Mouse (Mus musculus) ES-E14 (cell line): ENCODE results near the gene Tgfbr2. TPM values are rescaled to one million over a fixed set of nuclear protein-coding genes. Genes with fewer than 3 reads are reported as not detected.

Experiments used
- DNase-seq: peaks from one replicate; pipeline ENCODE4 v3.0.0-alpha.2; 2013; ENCODE audit warnings: low read depth, low spot score
- H3K27ac ChIP-seq: 2 replicates; pipeline ENCODE4 v1.5.1; 2012; ENCODE audit warnings: low read depth, mild to moderate bottlenecking, low read length, moderate library complexity, mixed read lengths; ENCODE audit not compliant: poor library complexity, insufficient read depth, severe bottlenecking
- H3K36me3 ChIP-seq: 2 replicates; pipeline ENCODE4 v1.6.1; 2012; ENCODE audit warnings: mild to moderate bottlenecking, low read length, moderate library complexity, mixed read lengths; ENCODE audit not compliant: control insufficient read depth, poor library complexity, insufficient read depth, severe bottlenecking
- H3K4me1 ChIP-seq, 2 experiments: fragments of 150-350 bp in 1 of 2; sonication (generic) in 1 of 2; 2 replicates each; pipeline ENCODE4 v1.6.1; 2012; ENCODE audit warnings: low read length in 2 of 2, mild to moderate bottlenecking in 1 of 2, mixed read lengths in 1 of 2; ENCODE audit not compliant: control insufficient read depth in 2 of 2, insufficient read depth in 2 of 2, poor library complexity in 1 of 2
- H3K4me3 ChIP-seq, 2 experiments: fragments of 150-350 bp in 1 of 2; sonication (generic) in 1 of 2; 2 replicates each; pipeline ENCODE4 v1.5.1; 2012; ENCODE audit warnings: low read length in 2 of 2, low read depth in 1 of 2, mild to moderate bottlenecking in 1 of 2, mixed read lengths in 1 of 2; ENCODE audit not compliant: insufficient read depth in 1 of 2, poor library complexity in 1 of 2, severe bottlenecking in 1 of 2
- H3K9ac ChIP-seq: 2 replicates; pipeline ENCODE4 v1.6.1; 2012; ENCODE audit warnings: low read depth, mild to moderate bottlenecking, low read length, mixed read lengths; ENCODE audit not compliant: poor library complexity, insufficient read depth, severe bottlenecking
- H3K9me3 ChIP-seq: fragments of 150-350 bp; sonication (generic); 2 replicates; pipeline ENCODE4 v1.6.1; 2012; ENCODE audit warnings: low read depth, mild to moderate bottlenecking, low read length; ENCODE audit not compliant: control insufficient read depth, insufficient read depth
- CHD2 ChIP-seq: IDR thresholded peaks from 2 replicates; pipeline ENCODE4 v1.6.1; 2014; ENCODE audit warnings: mild to moderate bottlenecking, low read depth, low read length, inconsistent platforms
- HCFC1 ChIP-seq: IDR thresholded peaks from 2 replicates; pipeline ENCODE4 v1.6.1; 2012; ENCODE audit warnings: low read length, inconsistent platforms, borderline replicate concordance; ENCODE audit not compliant: insufficient read depth
- MAFK ChIP-seq: IDR thresholded peaks from 2 replicates; pipeline ENCODE4 v1.6.1; 2014; ENCODE audit warnings: mild to moderate bottlenecking, low read depth, low read length, inconsistent platforms; ENCODE audit not compliant: insufficient read depth
- ZC3H11A ChIP-seq: IDR thresholded peaks from 2 replicates; pipeline ENCODE4 v1.6.1; 2012; ENCODE audit warnings: low read depth, mild to moderate bottlenecking, inconsistent platforms, low read length, borderline replicate concordance
- ZNF384 ChIP-seq: IDR thresholded peaks from 2 replicates; pipeline ENCODE4 v1.6.1; 2012; ENCODE audit warnings: low read depth, low read length, inconsistent platforms
- in situ Hi-C, 2 experiments: fragments of 600-800 bp; cut with MboI; formaldehyde crosslinking; loops; one replicate each; pipeline ENCODE4 v1.15.1; 2025; ENCODE audit warnings: low sequenced_read_pairs in 2 of 2, inconsistent platforms in 1 of 2; ENCODE audit not compliant: unreplicated experiment in 2 of 2
- total RNA-seq: library from RNA; depleted of rRNA; stranded (reverse); fragments of 300-350 nt; gene quantifications from 2 replicates; pipeline ENCODE4 v1.2.3, GENCODE M21; 2012

Gene Tgfbr2
- total RNA-seq, 1 experiment: 5.1 TPM

- in situ Hi-C loops: no loop called here
- H3K4me3 ChIP-seq: no peak overlapping the region
Measured at GRCm38 (mm10) chr9:116192253-116192652, 17.1 kb upstream of the Tgfbr2 start.

GRCm38 (mm10) chr9:116189831-116190230 lies 14.7 kb upstream of the Tgfbr2 start:
- Histone ChIP-seq H3K9ac (no peak overlapping the region), H3K4me3 (no peak overlapping the region), H3K9me3 (no peaks in the 10 kb centered on the region), H3K4me1 (no peaks in the 10 kb centered on the region), H3K27ac (no peak overlapping the region), H3K36me3 (no peaks in the 10 kb centered on the region)
- in situ Hi-C loops: no loop called here
- DNase-seq: no peak
- TF ChIP-seq ZC3H11A: no peak
- TF ChIP-seq MAFK: no peak
- TF ChIP-seq HCFC1: no peak

More at GRCm38 (mm10) chr9:116192253-116192652, 17.1 kb upstream of the Tgfbr2 start:
- TF ChIP-seq ZNF384 (no peak), MAFK (no peak), ZC3H11A (no peak), HCFC1 (no peak), CHD2 (no peak)
- no peak overlapping the region for H3K9ac ChIP-seq
- no peaks in the 10 kb centered on the region for H3K36me3 ChIP-seq
- no peaks in the 10 kb centered on the region for H3K4me1 ChIP-seq
- no peak overlapping the region for H3K27ac ChIP-seq
- DNase-seq: no peak
- no peaks in the 10 kb centered on the region for H3K9me3 ChIP-seq

GRCm38 (mm10) chr9:116188952-116189666 lies 13.9 kb upstream of the Tgfbr2 start:
- in situ Hi-C loops: no loop called here
- no peak for DNase-seq
- Histone ChIP-seq H3K36me3 (no peaks in the 10 kb centered on the region), H3K9ac (no peak overlapping the region), H3K27ac (no peak overlapping the region), H3K9me3 (no peaks in the 10 kb centered on the region), H3K4me3 (no peak overlapping the region), H3K4me1 (no peaks in the 10 kb centered on the region)
- TF ChIP-seq CHD2 (no peak), HCFC1 (no peak), MAFK (no peak), ZNF384 (no peak), ZC3H11A (no peak)

GRCm38 (mm10) chr9:116187181-116187731 lies 12.1 kb upstream of the Tgfbr2 start:
- Histone ChIP-seq H3K4me1 (no peaks in the 10 kb centered on the region), H3K4me3 (no peak overlapping the region), H3K36me3 (no peaks in the 10 kb centered on the region), H3K27ac (no peak overlapping the region), H3K9ac (no peak overlapping the region), H3K9me3 (no peaks in the 10 kb centered on the region)
- in situ Hi-C loops: no loop called here
- TF ChIP-seq ZNF384 (no peak), ZC3H11A (no peak), HCFC1 (no peak), CHD2 (no peak), MAFK (no peak)
- no peak for DNase-seq

GRCm38 (mm10) chr9:116184903-116185302 lies 9.7 kb upstream of the Tgfbr2 start:
- H3K4me1 ChIP-seq: no peaks in the 10 kb centered on the region
- H3K36me3 ChIP-seq: no peaks in the 10 kb centered on the region
- no peak for DNase-seq
- no peak overlapping the region for H3K9ac ChIP-seq
- no peak overlapping the region for H3K4me3 ChIP-seq
- TF ChIP-seq ZNF384: no peak
- no peak for TF ChIP-seq HCFC1
- no peak for TF ChIP-seq MAFK
- TF ChIP-seq ZC3H11A: no peak
- no peak for TF ChIP-seq CHD2
- no peak overlapping the region for H3K27ac ChIP-seq
- in situ Hi-C loops: no loop called here
- no peaks in the 10 kb centered on the region for H3K9me3 ChIP-seq
